Mouse (Mus musculus): ENCODE measurements around the gene Agtpbp1. TPM values are rescaled to one million over a fixed set of nuclear protein-coding genes. Genes with fewer than 3 reads are reported as not detected.
"Not testable (repeated sequence)": the region's sequence is repeated elsewhere in the genome, so short reads cannot be mapped to it uniquely, and the experiment has no call there.

The Agtpbp1 gene
- polyA plus RNA-seq, 1 experiment from 2014 or later, result 10.4 TPM

DNA sequence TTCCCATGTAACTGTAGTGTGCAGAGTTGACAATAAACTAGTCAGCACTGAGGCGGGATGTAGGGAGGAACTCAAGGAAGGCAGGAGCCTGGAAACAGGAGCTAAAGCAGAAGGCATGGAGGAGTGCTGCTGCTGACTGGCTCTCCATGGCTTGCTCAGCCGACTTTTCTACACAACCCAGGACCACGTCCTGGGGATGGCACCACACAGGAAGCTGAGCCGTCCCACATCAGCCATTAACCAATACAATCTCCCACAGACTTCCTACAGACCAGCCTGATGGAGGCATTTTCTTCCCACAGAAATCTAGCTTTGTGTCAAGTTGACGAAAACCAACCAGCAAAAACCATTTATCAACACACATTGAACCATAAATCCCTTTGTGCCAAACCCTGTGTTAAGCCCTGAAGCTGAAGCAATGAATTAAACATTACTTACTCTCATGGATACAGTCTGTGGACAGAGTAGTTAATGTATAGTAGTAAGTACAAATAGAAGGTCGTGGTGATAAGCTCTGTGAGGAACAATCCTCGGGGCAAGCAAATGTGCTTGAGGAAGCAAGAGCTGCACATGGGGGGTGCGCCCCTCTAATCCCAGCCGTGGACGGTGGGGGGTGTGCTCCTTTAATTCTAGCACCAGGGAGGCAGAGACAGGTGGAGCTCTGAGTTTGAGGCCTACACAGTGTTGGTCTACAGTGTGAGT is 20.3 kb upstream of the Agtpbp1 start:
- no peaks in the 10 kb centered on the region for H3K4me1 ChIP-seq
- H3K27ac ChIP-seq (replicated peaks), result no peak overlapping the region
- no peaks in the 10 kb centered on the region for H3K27me3 ChIP-seq (replicated peaks; ENCODE audit: low read depth, poor library complexity, severe bottlenecking)
- H3K36me3 ChIP-seq (replicated peaks), result peaks cover 100% of the 10 kb centered on the region
- H3K9me3 ChIP-seq, result no peaks in the 10 kb centered on the region
- no peak overlapping the region for H3K4me3 ChIP-seq
- WGBS, result 91% methylated on average over 10 of the region's 10 CpGs
- no peak for DNase-seq (ENCODE audit: low spot score)

DNA sequence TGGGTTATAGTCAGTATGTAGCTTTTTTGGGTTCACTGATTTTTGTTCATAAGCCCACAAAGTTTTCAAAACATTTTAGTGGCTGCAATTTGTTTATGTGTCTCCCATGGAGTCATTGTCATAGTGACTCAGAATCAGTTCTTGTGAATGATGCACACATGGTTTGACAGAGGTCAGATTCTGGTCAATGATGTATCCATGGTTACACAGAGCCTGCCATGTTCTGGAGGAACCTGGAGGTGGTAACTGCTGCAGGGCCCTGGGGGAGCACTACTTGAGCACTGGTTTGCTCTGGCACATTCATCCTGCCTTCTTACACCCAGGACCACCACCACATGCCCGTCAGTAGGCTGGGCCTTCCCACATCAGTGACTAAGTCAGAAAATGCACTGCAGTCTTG is 19.5 kb upstream of the Agtpbp1 start:
- Histone ChIP-seq H3K4me1 (no peaks in the 10 kb centered on the region), H3K27ac (replicated peaks) (no peak overlapping the region), H3K36me3 (replicated peaks) (peaks cover 100% of the 10 kb centered on the region), H3K9me3 (no peaks in the 10 kb centered on the region), H3K27me3 (replicated peaks; ENCODE audit: low read depth, poor library complexity, severe bottlenecking) (no peaks in the 10 kb centered on the region), H3K4me3 (no peak overlapping the region)
- WGBS, result 83% methylated on average over 1 of the region's 1 CpGs
- no peak for DNase-seq (ENCODE audit: low spot score)

DNA sequence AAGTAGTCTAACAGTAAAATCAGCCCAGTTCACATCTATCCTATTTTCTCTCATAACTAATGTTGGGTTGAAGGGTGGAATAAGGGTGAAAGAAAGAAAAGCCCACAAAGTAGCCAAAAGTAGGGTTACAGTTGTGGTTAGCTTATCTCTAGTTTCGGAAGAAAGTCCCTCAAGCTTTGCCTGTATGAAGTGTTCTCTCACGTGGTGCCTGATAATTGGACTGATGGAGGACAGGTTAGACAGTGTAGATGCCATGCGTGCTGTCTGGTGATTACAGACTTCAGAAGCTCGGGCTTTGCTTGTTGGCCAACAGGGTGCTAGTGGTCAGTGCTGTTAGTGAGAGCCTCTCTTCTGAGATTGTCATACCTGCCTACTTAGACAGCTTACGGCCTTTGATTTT is 18.1 kb upstream of the Agtpbp1 start:
- WGBS, result 94% methylated on average over 5 of the region's 5 CpGs
- Histone ChIP-seq H3K4me3 (no peak overlapping the region), H3K27me3 (replicated peaks; ENCODE audit: low read depth, poor library complexity, severe bottlenecking) (no peaks in the 10 kb centered on the region), H3K27ac (replicated peaks) (no peak overlapping the region), H3K9me3 (no peaks in the 10 kb centered on the region), H3K4me1 (no peaks in the 10 kb centered on the region), H3K36me3 (replicated peaks) (peaks cover 99% of the 10 kb centered on the region)
- DNase-seq (ENCODE audit: low spot score), result no peak

DNA sequence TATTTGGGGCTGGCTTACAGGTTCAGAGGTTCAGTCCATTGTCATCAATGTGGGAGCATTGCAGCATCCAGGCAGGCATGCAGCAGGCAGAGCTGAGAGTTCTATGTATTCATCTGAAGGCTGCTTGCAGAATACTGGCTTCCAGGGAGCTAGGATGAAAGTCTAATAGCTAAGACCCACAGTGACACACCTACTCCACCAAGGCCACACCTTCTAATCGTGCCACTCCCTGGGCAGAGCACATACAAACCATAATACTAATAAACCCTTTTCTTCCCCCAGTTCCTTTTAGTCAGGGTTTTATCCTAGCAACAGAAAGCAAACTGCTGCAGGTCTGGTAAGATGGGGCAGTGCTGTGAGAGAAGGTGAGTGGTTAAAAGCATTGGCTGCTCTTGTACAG is 7.6 kb upstream of the Agtpbp1 start:
- no peak overlapping the region for H3K27ac ChIP-seq (replicated peaks)
- H3K9me3 ChIP-seq, result no peaks in the 10 kb centered on the region
- no peak overlapping the region for H3K4me3 ChIP-seq
- DNase-seq (ENCODE audit: low spot score), result no peak
- H3K27me3 ChIP-seq (replicated peaks; ENCODE audit: low read depth, poor library complexity, severe bottlenecking), result no peaks in the 10 kb centered on the region
- WGBS, result 90% methylated on average over 1 of the region's 1 CpGs
- peaks cover 95% of the 10 kb centered on the region for H3K36me3 ChIP-seq (replicated peaks)
- peaks cover 1% of the 10 kb centered on the region for H3K4me1 ChIP-seq

DNA sequence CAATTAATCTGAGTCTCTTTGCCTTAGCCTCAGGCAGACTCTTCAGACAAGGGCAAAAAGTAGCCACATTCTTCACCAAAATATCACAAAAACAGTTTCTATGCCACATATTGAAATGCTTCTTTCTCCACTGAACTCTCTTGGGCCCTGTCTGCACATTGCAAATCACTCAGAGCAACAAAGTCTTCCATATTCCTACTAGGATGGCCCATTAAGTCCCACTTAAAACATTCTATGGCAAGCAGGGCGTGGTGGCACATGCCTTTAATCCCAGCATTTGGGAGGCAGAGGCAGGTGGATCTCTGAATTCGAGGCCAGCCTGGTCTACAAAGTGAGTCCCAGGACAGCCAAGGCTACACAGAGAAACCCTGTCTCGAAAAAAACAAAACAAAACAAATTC is 7.0 kb upstream of the Agtpbp1 start:
- H3K27ac ChIP-seq (replicated peaks); H3K4me3 ChIP-seq; DNase-seq (ENCODE audit: low spot score); H3K4me1 ChIP-seq; H3K27me3 ChIP-seq (replicated peaks; ENCODE audit: low read depth, poor library complexity, severe bottlenecking); H3K9me3 ChIP-seq: not testable (repeated sequence)
- H3K36me3 ChIP-seq (replicated peaks), result peaks cover 96% of the 10 kb centered on the region
- 87% methylated on average over 3 of the region's 3 CpGs for WGBS

DNA sequence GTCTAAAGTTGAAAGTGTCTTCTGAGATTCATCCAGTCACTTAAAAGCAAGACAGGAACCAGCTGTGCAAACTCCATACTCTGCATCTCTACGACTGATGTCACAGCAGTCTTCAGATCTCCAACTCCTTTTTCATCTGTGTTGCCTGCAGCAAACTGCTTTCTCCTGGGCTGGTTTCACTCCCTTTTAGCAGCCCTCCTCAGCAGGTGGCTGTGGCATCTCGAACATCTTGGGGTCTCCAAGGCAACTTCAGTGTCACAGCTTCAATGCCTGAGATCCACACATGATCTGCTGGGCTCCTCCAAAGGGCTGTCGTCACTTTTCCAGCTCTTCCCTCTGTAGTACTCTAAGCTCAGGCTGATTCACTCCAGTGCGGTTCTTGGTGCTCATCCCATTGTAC is 5.7 kb upstream of the Agtpbp1 start:
- Histone ChIP-seq H3K9me3 (no peaks in the 10 kb centered on the region), H3K36me3 (replicated peaks) (peaks cover 85% of the 10 kb centered on the region), H3K27ac (replicated peaks) (no peak overlapping the region), H3K4me3 (no peak overlapping the region), H3K4me1 (peaks cover 20% of the 10 kb centered on the region), H3K27me3 (replicated peaks; ENCODE audit: low read depth, poor library complexity, severe bottlenecking) (no peaks in the 10 kb centered on the region)
- DNase-seq (ENCODE audit: low spot score), result no peak
- 89% methylated on average over 4 of the region's 4 CpGs for WGBS

DNA sequence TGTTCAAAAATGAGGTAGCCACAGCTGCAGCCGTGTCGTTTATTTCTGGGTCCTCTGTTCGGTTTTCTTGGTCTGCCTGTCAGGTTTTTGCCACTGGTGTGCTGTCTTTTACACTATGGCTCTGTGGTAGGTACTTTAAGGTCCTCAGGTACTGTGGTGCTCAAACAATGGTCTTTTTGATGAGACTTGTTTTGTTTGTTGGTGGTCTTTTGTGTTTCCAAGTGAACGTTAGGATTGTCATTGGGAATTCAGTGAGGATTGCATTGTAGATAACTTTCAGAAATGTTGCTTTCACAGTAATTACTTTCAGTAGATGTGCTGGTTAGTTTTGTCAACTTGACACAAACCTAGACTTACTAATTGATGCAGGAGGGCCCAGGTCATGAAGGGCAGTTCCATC is 4.6 kb upstream of the Agtpbp1 start:
- DNase-seq (ENCODE audit: low spot score), result no peak
- Histone ChIP-seq H3K4me3 (no peak overlapping the region), H3K27ac (replicated peaks) (no peak overlapping the region), H3K27me3 (replicated peaks; ENCODE audit: low read depth, poor library complexity, severe bottlenecking) (no peaks in the 10 kb centered on the region), H3K4me1 (peaks cover 20% of the 10 kb centered on the region), H3K9me3 (no peaks in the 10 kb centered on the region), H3K36me3 (replicated peaks) (peaks cover 78% of the 10 kb centered on the region)
- 87% methylated on average over 4 of the region's 4 CpGs for WGBS

DNA sequence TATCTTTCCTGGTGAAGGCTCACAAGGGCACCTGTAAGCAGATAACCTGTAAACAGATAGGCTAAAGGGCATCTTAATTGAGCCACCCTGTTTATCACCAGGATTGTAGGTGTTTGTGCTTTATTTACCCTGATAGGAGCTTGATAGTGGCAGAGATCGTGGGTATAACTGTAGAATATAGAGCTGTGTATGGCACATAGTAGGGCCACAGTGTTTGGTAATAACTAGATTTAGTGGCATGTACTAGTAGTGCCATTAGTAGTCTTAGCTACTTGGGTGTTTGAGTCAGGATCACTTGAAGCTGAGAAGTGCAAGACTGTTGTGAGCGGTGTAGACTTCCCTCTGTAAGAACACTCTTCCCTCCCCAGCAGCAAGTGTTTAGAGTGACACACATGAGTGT is 2.2 kb upstream of the Agtpbp1 start:
- Histone ChIP-seq H3K4me1 (peaks cover 25% of the 10 kb centered on the region), H3K27ac (replicated peaks) (no peak overlapping the region), H3K27me3 (replicated peaks; ENCODE audit: low read depth, poor library complexity, severe bottlenecking) (no peaks in the 10 kb centered on the region), H3K36me3 (replicated peaks) (peaks cover 54% of the 10 kb centered on the region), H3K9me3 (no peaks in the 10 kb centered on the region), H3K4me3 (no peak overlapping the region; the same call in 1 of the 2 replicates)
- 92% methylated on average over 2 of the region's 2 CpGs for WGBS
- DNase-seq (ENCODE audit: low spot score), result no peak

DNA sequence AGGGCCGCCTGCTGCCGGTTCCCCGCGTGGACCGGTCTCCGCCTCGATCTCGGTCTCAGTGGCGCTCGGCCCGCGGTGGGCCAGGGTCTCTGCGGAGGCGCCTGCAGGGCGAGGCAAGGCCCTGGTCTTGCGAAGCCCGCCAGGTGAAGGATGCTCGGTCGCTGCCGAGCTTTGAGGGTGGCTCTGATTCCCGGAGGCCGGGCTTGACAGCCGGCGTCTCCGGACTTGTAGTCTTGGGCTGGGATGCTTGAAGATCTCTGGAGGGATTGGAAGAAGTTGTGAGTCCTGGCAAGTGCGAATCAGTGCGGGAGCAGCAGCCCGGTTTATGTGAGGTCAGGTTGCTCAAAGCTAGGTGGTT is 600 bp upstream of the Agtpbp1 start:
- peak; percentile 67 for DNase-seq (ENCODE audit: low spot score)

DNA sequence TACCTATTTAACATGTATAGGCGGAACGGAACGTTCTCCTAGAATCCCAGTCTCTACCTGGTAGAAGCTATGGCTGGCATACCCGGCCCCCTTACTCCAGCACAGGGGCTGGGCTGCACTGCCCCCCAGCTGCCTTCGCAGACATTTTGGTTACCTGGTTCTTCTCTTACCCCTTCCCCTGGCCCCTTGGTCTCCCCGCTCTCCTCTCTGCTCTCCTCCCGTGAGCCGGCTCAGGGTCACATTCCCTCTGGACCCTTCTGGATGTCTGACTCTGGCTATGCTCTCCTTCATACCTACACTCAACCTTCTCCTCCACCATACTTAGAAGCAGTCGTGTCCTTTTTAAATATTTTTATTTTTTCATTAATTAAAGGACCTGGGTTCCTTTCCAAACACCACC is 546 bp downstream of the Agtpbp1 start:
- H3K4me1 ChIP-seq, result peaks cover 25% of the 10 kb centered on the region
- peak overlapping the region; percentile 94 for H3K4me3 ChIP-seq
- peak overlapping the region; percentile 94 for H3K27ac ChIP-seq (replicated peaks)
- H3K36me3 ChIP-seq (replicated peaks), result peaks cover 27% of the 10 kb centered on the region
- 6% methylated on average over 9 of the region's 9 CpGs for WGBS
- H3K9me3 ChIP-seq, result no peaks in the 10 kb centered on the region
- DNase-seq (ENCODE audit: low spot score), result peak; percentile 56
- H3K27me3 ChIP-seq (replicated peaks; ENCODE audit: low read depth, poor library complexity, severe bottlenecking), result no peaks in the 10 kb centered on the region

More for the DNA sequence above, 600 bp upstream of the Agtpbp1 start:
- H3K27ac ChIP-seq (replicated peaks), result peak overlapping the region; percentile 94
- H3K4me1 ChIP-seq, result peaks cover 25% of the 10 kb centered on the region
- H3K36me3 ChIP-seq (replicated peaks), result peaks cover 38% of the 10 kb centered on the region
- peak overlapping the region; percentile 94 for H3K4me3 ChIP-seq
- no peaks in the 10 kb centered on the region for H3K27me3 ChIP-seq (replicated peaks; ENCODE audit: low read depth, poor library complexity, severe bottlenecking)
- H3K9me3 ChIP-seq, result no peaks in the 10 kb centered on the region
- WGBS, result under 1% methylated on average over 28 of the region's 28 CpGs

DNA sequence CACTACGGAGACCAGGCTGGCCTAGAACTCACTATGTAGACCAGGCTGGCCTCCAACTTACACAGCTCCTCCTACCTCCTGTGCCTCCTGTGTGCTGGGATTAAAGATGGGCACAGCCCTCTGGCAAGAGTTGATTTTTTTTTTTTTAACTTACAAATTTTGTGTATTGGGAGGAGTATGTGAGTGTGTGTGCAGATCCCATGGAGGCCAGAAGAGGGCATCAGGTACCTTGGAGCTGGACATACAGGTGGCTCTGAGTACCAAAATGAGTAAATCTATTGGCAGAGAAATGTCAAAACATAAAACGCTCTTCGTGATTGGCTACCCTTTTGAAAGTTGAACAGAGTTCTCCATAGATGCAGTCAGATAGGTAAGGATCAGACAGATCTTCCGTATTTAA is 4.1 kb downstream of the Agtpbp1 start:
- Histone ChIP-seq H3K27ac (replicated peaks) (no peak overlapping the region), H3K4me1 (peaks cover 7% of the 10 kb centered on the region), H3K27me3 (replicated peaks; ENCODE audit: low read depth, poor library complexity, severe bottlenecking) (no peaks in the 10 kb centered on the region), H3K36me3 (replicated peaks) (no peaks in the 10 kb centered on the region), H3K9me3 (no peaks in the 10 kb centered on the region), H3K4me3 (no peak overlapping the region)
- DNase-seq (ENCODE audit: low spot score), result no peak
- 96% methylated on average over 4 of the region's 4 CpGs for WGBS

DNA sequence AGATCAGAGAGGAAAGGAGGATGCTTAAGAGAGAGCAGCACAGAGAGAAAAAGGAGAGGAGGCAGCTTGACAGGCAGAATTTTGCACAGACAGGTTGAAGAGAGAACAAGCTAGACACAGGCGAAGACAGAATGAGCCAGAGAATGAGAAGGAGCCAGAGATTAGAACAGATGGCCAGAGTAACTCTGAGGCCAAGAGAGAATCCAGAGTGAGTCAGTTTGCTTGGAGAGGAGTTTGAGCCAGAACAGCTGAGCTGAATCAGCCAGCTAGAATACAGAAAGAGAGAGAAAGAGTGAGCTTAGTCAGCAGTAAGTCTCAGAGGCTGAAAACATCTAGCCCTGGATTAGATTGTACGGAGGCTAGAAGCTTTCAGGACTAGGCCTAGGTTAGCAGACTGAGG is 12.5 kb downstream of the Agtpbp1 start:
- no peaks in the 10 kb centered on the region for H3K4me1 ChIP-seq
- no peak overlapping the region for H3K27ac ChIP-seq (replicated peaks)
- H3K4me3 ChIP-seq, result no peak overlapping the region
- WGBS, result 87% methylated on average over 2 of the region's 2 CpGs
- no peaks in the 10 kb centered on the region for H3K36me3 ChIP-seq (replicated peaks)
- no peaks in the 10 kb centered on the region for H3K27me3 ChIP-seq (replicated peaks; ENCODE audit: low read depth, poor library complexity, severe bottlenecking)
- DNase-seq (ENCODE audit: low spot score), result no peak
- no peaks in the 10 kb centered on the region for H3K9me3 ChIP-seq

DNA sequence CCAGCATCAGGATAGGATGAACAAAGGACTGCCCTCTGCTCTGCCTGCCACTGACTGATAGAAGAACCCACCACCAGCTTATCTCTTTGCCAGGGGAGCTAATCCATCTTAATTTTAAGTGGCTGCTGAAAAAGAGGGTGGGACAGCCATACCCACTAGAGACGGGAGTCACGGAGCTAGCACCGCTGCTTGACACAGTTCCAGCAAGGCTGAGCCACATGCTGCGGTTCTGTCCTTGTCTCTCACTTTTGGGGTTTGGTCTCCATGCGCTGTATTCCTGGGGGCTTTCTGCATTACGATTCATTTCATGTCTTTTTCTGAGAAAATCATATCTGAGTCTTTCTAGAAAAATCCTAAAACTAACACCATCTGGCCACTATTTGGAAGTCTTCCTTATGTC is 13.9 kb downstream of the Agtpbp1 start:
- no peak for DNase-seq (ENCODE audit: low spot score)
- Histone ChIP-seq H3K36me3 (replicated peaks) (no peaks in the 10 kb centered on the region), H3K4me1 (no peaks in the 10 kb centered on the region), H3K27ac (replicated peaks) (no peak overlapping the region), H3K4me3 (no peak overlapping the region), H3K9me3 (no peaks in the 10 kb centered on the region), H3K27me3 (replicated peaks; ENCODE audit: low read depth, poor library complexity, severe bottlenecking) (no peaks in the 10 kb centered on the region)
- 91% methylated on average over 6 of the region's 6 CpGs for WGBS

All from embryonic facial prominence, embryonic 10.5 days (tissue).